Mouse (Mus musculus): ENCODE data around the gene Phtf2. TPM values are rescaled to one million over a fixed set of nuclear protein-coding genes. Genes with fewer than 3 reads are reported as not detected.

Gene Phtf2
- total and polyA plus RNA-seq, 2 experiments from 2014 or later, result 17.4 to 24.9 TPM

DNA sequence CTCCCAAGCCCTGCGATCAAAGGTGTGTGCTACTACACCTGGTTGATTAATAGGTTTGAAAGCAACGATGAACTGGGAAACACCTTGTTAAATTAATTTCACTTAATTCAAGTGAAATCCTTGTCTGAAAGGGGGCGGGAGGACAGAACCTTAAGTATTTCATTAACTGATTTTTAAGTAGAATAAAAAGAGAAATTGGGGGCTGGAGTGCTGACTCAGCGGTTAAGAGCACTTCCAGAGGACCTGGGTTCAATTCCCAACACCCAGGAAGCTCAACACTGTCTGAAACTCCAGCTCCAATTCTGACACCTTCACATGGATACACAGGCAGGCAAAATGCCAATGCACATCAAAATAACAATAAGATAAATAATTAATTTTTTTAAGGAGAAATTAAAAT lies 37.0 kb upstream of the Phtf2 start:
- ATAC-seq, result no peak
- no peak overlapping the region for H3K27ac ChIP-seq (ENCODE audit: low read depth, low read length)
- 94% methylated on average over 4 of the region's 4 CpGs for WGBS
- DNase-seq, result no peak
- no peaks in the 10 kb centered on the region for H3K4me1 ChIP-seq (ENCODE audit: insufficient read depth)
- H3K4me3 ChIP-seq (ENCODE audit: low read depth, low read length), result no peak overlapping the region
- H3K9me3 ChIP-seq (ENCODE audit: low read length), result no peaks in the 10 kb centered on the region
- no peaks in the 10 kb centered on the region for H3K27me3 ChIP-seq (ENCODE audit: insufficient read depth, low read length)
- no peak overlapping the region for H3K4me2 ChIP-seq (ENCODE audit: low read depth)
- H3K9ac ChIP-seq, result no peak overlapping the region
- no peak for TF ChIP-seq CTCF (IDR thresholded peaks at IDR 0.05; ENCODE audit: low read depth)
- H3K36me3 ChIP-seq (ENCODE audit: insufficient read depth), result no peaks in the 10 kb centered on the region

DNA sequence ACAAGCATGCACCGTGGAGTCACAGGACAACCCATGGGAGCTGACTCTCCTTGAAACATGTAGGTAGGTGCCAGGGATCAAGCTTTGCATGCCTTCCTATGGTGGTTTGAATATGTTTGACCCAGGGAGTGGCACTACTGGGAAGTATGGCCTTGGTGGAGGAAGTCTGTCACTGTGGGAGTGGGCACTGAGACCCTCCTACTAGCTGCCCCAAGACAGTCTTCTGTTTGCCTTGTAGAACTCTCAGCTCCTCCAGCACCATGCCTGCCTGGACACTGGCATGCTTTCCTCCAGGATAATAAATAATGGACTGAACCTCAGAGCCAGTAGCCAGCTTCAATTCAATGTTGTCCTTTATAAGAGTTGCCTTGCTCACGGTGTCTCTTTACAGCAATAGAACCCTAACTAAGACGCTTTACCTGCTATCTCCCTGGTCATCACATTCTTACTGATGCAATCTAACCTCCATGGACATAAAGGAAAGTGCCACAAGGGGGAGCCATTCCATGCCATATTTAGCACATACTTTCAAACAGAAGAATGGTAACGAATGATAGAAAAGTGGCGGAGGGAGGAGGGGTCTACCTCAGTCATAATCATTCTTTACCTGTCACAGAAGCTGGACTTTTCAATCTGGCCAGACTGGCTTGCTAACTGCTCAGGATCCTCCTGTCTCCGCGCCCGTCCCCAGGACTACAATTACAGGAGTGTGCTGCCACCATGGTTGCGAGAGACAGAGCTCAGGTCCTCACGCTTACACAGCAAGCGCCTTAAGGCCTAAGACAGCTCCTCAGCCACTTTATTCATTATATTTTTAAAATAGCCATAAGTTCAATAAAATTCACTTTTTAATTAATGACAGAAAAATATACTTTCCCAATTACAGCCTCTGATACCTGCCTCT lies 31.7 kb upstream of the Phtf2 start:
- Histone ChIP-seq H3K4me3 (ENCODE audit: low read depth, low read length) (no peak overlapping the region), H3K27ac (ENCODE audit: low read depth, low read length) (no peak overlapping the region), H3K9ac (no peak overlapping the region), H3K4me2 (ENCODE audit: low read depth) (no peak overlapping the region), H3K36me3 (ENCODE audit: insufficient read depth) (no peaks in the 10 kb centered on the region), H3K4me1 (ENCODE audit: insufficient read depth) (no peaks in the 10 kb centered on the region), H3K9me3 (ENCODE audit: low read length) (no peaks in the 10 kb centered on the region), H3K27me3 (ENCODE audit: insufficient read depth, low read length) (no peaks in the 10 kb centered on the region)
- ATAC-seq, result peak; percentile 59
- DNase-seq, result peak; percentile 76
- TF ChIP-seq CTCF (IDR thresholded peaks at IDR 0.05; ENCODE audit: low read depth), result peak; percentile 80
- WGBS, result 71% methylated on average over 11 of the region's 11 CpGs

DNA sequence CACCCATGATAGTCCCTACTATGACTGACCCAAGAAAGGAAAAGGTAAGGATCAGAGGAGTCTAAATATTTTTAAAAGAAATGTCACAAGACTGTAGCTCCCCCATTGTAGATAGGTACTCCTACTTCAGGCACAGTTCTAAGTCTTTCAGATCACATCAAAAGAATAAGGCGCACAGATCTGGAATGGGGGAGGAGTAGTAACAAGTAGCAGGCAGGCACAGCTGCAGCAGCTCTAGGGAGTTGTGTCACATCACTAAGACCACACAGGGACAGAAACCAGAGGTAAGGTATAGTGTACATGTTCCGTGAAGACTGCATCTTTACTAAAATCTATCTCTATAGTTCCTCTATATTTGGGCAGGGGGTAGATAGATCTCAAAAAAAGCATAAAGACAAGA lies 29.8 kb upstream of the Phtf2 start:
- DNase-seq, result no peak
- no peaks in the 10 kb centered on the region for H3K9me3 ChIP-seq (ENCODE audit: low read length)
- WGBS, result 85% methylated on average over 2 of the region's 2 CpGs
- H3K36me3 ChIP-seq (ENCODE audit: insufficient read depth), result no peaks in the 10 kb centered on the region
- no peak for TF ChIP-seq CTCF (IDR thresholded peaks at IDR 0.05; ENCODE audit: low read depth)
- no peaks in the 10 kb centered on the region for H3K27me3 ChIP-seq (ENCODE audit: insufficient read depth, low read length)
- no peak for ATAC-seq
- H3K9ac ChIP-seq, result no peak overlapping the region
- H3K4me2 ChIP-seq (ENCODE audit: low read depth), result no peak overlapping the region
- H3K4me3 ChIP-seq (ENCODE audit: low read depth, low read length), result no peak overlapping the region
- no peaks in the 10 kb centered on the region for H3K4me1 ChIP-seq (ENCODE audit: insufficient read depth)
- H3K27ac ChIP-seq (ENCODE audit: low read depth, low read length), result no peak overlapping the region

DNA sequence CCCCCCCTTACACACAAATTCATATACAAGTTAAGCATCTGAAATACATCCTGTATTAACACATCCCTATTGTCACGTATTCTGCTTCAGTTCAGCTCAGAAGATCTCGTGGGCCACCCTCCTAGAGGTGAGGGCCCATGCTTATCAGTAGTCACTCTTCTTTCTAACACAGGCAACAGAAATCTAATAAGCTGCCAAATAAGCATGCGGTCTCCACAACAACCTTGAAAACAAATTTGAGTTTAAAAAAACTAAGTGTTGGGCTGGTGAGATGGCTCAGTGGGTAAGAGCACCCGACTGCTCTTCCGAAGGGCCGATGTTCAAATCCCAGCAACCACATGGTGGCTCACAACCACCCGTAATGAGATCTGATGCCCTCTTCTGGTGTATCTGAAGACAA lies 24.3 kb upstream of the Phtf2 start:
- 94% methylated on average over 7 of the region's 7 CpGs for WGBS

DNA sequence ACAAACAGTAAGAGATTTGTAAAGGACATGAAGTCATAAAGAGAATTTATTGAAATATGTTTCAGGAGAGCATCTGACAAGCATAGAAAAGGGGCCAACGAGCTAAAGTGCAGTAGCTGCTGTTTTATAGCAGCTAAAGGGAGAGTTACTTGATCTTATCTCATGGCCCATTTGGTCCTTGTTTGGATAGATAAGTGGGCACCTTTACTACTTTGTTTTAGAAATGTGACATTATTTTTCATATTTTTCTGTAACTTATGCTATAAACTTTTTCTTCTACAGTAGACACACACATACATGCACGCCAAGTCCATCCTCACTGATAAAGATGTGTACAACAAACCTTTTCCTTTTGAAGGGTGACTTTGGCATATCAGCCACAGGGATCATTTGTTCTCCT lies 23.5 kb upstream of the Phtf2 start:
- Histone ChIP-seq H3K27ac (ENCODE audit: low read depth, low read length) (no peak overlapping the region), H3K4me2 (ENCODE audit: low read depth) (no peak overlapping the region), H3K27me3 (ENCODE audit: insufficient read depth, low read length) (no peaks in the 10 kb centered on the region), H3K36me3 (ENCODE audit: insufficient read depth) (peaks cover 16% of the 10 kb centered on the region), H3K9me3 (ENCODE audit: low read length) (no peaks in the 10 kb centered on the region), H3K4me1 (ENCODE audit: insufficient read depth) (no peaks in the 10 kb centered on the region), H3K9ac (no peak overlapping the region), H3K4me3 (ENCODE audit: low read depth, low read length) (no peak overlapping the region)
- DNase-seq (no peak), ATAC-seq (no peak)
- TF ChIP-seq CTCF (IDR thresholded peaks at IDR 0.05; ENCODE audit: low read depth), result no peak
- 92% methylated on average over 2 of the region's 2 CpGs for WGBS

More for the DNA sequence above, 24.3 kb upstream of the Phtf2 start:
- Histone ChIP-seq H3K9me3 (ENCODE audit: low read length) (no peaks in the 10 kb centered on the region), H3K9ac (no peak overlapping the region), H3K4me3 (ENCODE audit: low read depth, low read length) (no peak overlapping the region), H3K4me1 (ENCODE audit: insufficient read depth) (no peaks in the 10 kb centered on the region), H3K27me3 (ENCODE audit: insufficient read depth, low read length) (no peaks in the 10 kb centered on the region), H3K36me3 (ENCODE audit: insufficient read depth) (peaks cover 11% of the 10 kb centered on the region; the same call in 1 of the 2 replicates), H3K27ac (ENCODE audit: low read depth, low read length) (no peak overlapping the region), H3K4me2 (ENCODE audit: low read depth) (no peak overlapping the region)
- TF ChIP-seq CTCF (IDR thresholded peaks at IDR 0.05; ENCODE audit: low read depth), result no peak
- ATAC-seq (no peak), DNase-seq (no peak)

DNA sequence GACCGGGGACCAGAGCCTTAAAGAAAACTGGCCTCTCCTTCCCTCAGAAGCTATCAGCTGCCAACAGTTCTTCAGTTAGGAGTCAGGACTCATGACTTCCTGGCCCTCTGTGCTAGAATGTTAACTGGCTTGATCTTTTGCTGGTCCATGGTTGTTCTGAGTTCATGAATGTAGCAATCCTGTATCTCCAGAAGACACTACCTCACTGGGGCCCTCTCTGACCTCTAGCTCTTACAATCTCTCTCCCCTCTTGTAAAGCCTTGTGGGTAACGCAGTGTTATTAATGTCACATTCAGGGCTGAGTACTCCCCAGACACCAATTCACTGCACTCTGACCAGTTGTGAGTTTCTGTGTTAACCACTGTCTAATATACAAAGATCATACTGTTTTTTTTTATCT lies 22.7 kb upstream of the Phtf2 start:
- Histone ChIP-seq H3K4me3 (ENCODE audit: low read depth, low read length) (no peak overlapping the region), H3K36me3 (ENCODE audit: insufficient read depth) (peaks cover 19% of the 10 kb centered on the region), H3K4me2 (ENCODE audit: low read depth) (no peak overlapping the region), H3K27me3 (ENCODE audit: insufficient read depth, low read length) (no peaks in the 10 kb centered on the region), H3K9me3 (ENCODE audit: low read length) (no peaks in the 10 kb centered on the region), H3K27ac (ENCODE audit: low read depth, low read length) (no peak overlapping the region), H3K9ac (no peak overlapping the region), H3K4me1 (ENCODE audit: insufficient read depth) (no peaks in the 10 kb centered on the region)
- ATAC-seq (no peak), DNase-seq (no peak)
- WGBS, result 95% methylated on average over 2 of the region's 2 CpGs
- TF ChIP-seq CTCF (IDR thresholded peaks at IDR 0.05; ENCODE audit: low read depth), result no peak

DNA sequence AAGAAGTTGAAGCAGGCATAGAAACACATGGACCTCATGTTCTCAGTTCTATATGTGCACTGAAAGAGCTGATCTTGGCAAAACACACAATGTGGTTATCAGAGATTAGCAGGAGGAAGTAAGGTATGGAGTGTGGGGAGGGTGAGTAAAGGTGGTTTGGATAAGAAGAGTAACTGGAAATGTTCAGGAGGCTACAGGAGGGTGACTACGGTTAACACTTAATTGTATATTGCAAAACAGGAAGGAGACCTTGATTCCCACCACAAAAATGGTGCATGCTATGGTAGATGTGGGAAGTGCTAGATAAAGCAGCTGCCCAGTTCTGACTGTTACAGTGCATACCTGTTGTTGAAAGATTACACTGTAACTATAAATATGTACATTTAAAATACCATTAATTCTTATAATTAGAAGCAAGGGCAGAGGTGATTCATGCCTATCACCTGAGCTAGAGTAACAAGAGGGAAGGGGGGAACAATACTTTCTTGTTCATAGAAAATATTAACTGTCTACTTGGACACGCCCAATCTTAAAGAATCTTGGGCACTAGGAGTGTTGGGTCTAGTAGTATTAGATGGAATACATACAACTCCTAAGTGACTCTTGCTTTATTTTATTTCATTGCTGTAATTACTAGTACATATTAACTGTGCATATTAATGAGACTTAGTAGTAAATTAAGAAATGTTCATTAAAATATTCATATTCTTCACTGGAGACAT lies 15.7 kb upstream of the Phtf2 start:
- WGBS, result 95% methylated on average over 2 of the region's 2 CpGs
- Histone ChIP-seq H3K9me3 (ENCODE audit: low read length) (no peaks in the 10 kb centered on the region), H3K36me3 (ENCODE audit: insufficient read depth) (peaks cover 22% of the 10 kb centered on the region), H3K9ac (no peak overlapping the region), H3K4me2 (ENCODE audit: low read depth) (no peak overlapping the region), H3K4me3 (ENCODE audit: low read depth, low read length) (no peak overlapping the region), H3K27ac (ENCODE audit: low read depth, low read length) (no peak overlapping the region), H3K4me1 (ENCODE audit: insufficient read depth) (no peaks in the 10 kb centered on the region), H3K27me3 (ENCODE audit: insufficient read depth, low read length) (no peaks in the 10 kb centered on the region)
- DNase-seq (no peak), ATAC-seq (no peak)
- no peak for TF ChIP-seq CTCF (IDR thresholded peaks at IDR 0.05; ENCODE audit: low read depth)

Data from forebrain, postnatal 0 days (tissue).